Mouse (Mus musculus): Measurements from ENCODE around the gene Mrpl34. TPM values are rescaled to one million over a fixed set of nuclear protein-coding genes. Genes with fewer than 3 reads are reported as not detected.
A peak's percentile ranks its signal among the peaks of the same experiment; 100 is the strongest.

The Mrpl34 gene
- total and polyA plus RNA-seq, 3 experiments, result 143 to 196 TPM; not detected in 1

DNA sequence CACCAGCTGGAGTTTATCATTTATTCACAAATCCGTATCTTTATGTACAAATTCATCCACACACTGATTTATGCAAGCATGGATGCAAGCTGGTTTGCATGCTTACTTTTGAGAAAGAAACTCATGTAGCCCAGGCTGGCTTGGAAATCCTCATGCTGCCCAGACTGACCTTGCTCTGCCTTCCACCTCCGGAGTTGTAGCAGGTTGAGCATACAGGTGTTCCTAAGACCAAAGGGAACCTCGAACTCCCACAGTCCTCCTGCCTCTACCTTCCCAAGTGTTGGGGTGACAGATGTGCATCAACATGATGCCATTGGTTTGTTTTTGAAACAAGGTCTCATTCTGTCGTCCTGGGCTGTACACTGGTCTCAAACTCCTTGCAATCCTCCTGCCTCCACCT lies 2.6 kb upstream of the Mrpl34 start:
- Histone ChIP-seq H3K27me3 (ENCODE audit: control insufficient read depth in 1 of 2, insufficient read depth in 2 of 2, low read length in 2 of 2) (no peaks in the 10 kb centered on the region), H3K9me3 (replicated peaks; ENCODE audit: insufficient read depth, low read length) (no peaks in the 10 kb centered on the region), H3K27ac (ENCODE audit: control insufficient read depth, low read depth, low read length) (no peak overlapping the region), H3K79me2 (ENCODE audit: control insufficient read depth, insufficient read depth, low read length, poor library complexity) (peaks cover 7% of the 10 kb centered on the region; the same call in 1 of the 2 replicates), H3K9ac (ENCODE audit: control insufficient read depth, low read depth, low read length, poor library complexity, severe bottlenecking) (no peak overlapping the region), H3K4me3 (ENCODE audit: control insufficient read depth in 1 of 2, insufficient read depth in 1 of 2, low read depth in 2 of 2, low read length in 2 of 2) (no peak overlapping the region), H3K36me3 (ENCODE audit: control insufficient read depth in 1 of 2, insufficient read depth in 2 of 2, low read length in 2 of 2) (peaks cover 0 to 7% of the 10 kb centered on the region in 2 experiments; a peak in 1 of 4 replicates), H3K4me1 (ENCODE audit: control insufficient read depth in 1 of 2, insufficient read depth in 2 of 2, low read length in 2 of 2) (peaks cover 0 to 10% of the 10 kb centered on the region in 2 experiments; a peak in 2 of 4 replicates)
- DNase-seq (ENCODE audit: low read depth, low spot score), result no peak
- TF ChIP-seq CHD2 (IDR thresholded peaks at IDR 0.05; ENCODE audit: low read length), result no peak
- no peak for TF ChIP-seq USF2 (IDR thresholded peaks at IDR 0.05; ENCODE audit: borderline replicate concordance in 1 of 2, insufficient read depth in 1 of 2, low read depth in 1 of 2, low read length in 2 of 2)
- no peak for TF ChIP-seq JUND (IDR thresholded peaks at IDR 0.05; ENCODE audit: low read depth, low read length)

GRCm38 (mm10) chr8:71462786-71463185 lies 2.0 kb upstream of the Mrpl34 start:
- peaks cover 0 to 10% of the 10 kb centered on the region in 2 experiments; a peak in 2 of 4 replicates for H3K4me1 ChIP-seq (ENCODE audit: control insufficient read depth in 1 of 2, insufficient read depth in 2 of 2, low read length in 2 of 2)
- H3K79me2 ChIP-seq (ENCODE audit: control insufficient read depth, insufficient read depth, low read length, poor library complexity), result peaks cover 7% of the 10 kb centered on the region; the same call in 1 of the 2 replicates
- peaks cover 0 to 7% of the 10 kb centered on the region in 2 experiments; a peak in 1 of 4 replicates for H3K36me3 ChIP-seq (ENCODE audit: control insufficient read depth in 1 of 2, insufficient read depth in 2 of 2, low read length in 2 of 2)
- H3K27me3 ChIP-seq (ENCODE audit: control insufficient read depth in 1 of 2, insufficient read depth in 2 of 2, low read length in 2 of 2), result no peaks in the 10 kb centered on the region
- H3K9me3 ChIP-seq (replicated peaks; ENCODE audit: insufficient read depth, low read length), result no peaks in the 10 kb centered on the region
- peak overlapping the region; percentile 89 to 95 for H3K4me3 ChIP-seq (ENCODE audit: control insufficient read depth in 1 of 2, insufficient read depth in 1 of 2, low read depth in 2 of 2, low read length in 2 of 2)
- no peak overlapping the region for H3K27ac ChIP-seq (ENCODE audit: control insufficient read depth, low read depth, low read length)
- no peak for DNase-seq (ENCODE audit: low read depth, low spot score)
- TF ChIP-seq ETS1 (IDR thresholded peaks at IDR 0.05; ENCODE audit: low read depth, low read length) (no peak), ZNF384 (IDR thresholded peaks at IDR 0.05; ENCODE audit: low read depth, low read length) (no peak), MEF2A (IDR thresholded peaks at IDR 0.05; ENCODE audit: extremely low read depth, insufficient replicate concordance, low read depth, low read length, poor library complexity, severe bottlenecking) (no peak), ELF1 (IDR thresholded peaks at IDR 0.05; ENCODE audit: low read depth, low read length) (no peak), USF2 (IDR thresholded peaks at IDR 0.05; ENCODE audit: borderline replicate concordance in 1 of 2, insufficient read depth in 1 of 2, low read depth in 1 of 2, low read length in 2 of 2) (no peak), MAFK (IDR thresholded peaks at IDR 0.05; ENCODE audit: borderline replicate concordance, low read depth, low read length) (no peak), RCOR1 (IDR thresholded peaks at IDR 0.05; ENCODE audit: low read depth, low read length) (no peak), MAZ (IDR thresholded peaks at IDR 0.05; ENCODE audit: low read depth, low read length) (no peak), GABPA (IDR thresholded peaks at IDR 0.05; ENCODE audit: low read depth, low read length) (no peak), E2F4 (IDR thresholded peaks at IDR 0.05; ENCODE audit: borderline replicate concordance, low read depth, low read length) (no peak), CHD2 (IDR thresholded peaks at IDR 0.05; ENCODE audit: low read length) (no peak), MAX (IDR thresholded peaks at IDR 0.05; ENCODE audit: low read length) (no peak), SMC3 (IDR thresholded peaks at IDR 0.05; ENCODE audit: low read depth, low read length) (no peak), CHD1 (IDR thresholded peaks at IDR 0.05; ENCODE audit: low read depth, low read length) (no peak), TCF12 (IDR thresholded peaks at IDR 0.05; ENCODE audit: low read depth, low read length) (no peak), MYB (IDR thresholded peaks at IDR 0.05; ENCODE audit: low read depth, low read length) (no peak), CTCF (IDR thresholded peaks at IDR 0.05 in 2 of 3, conservative IDR thresholded peaks at IDR 0.05 in 1 of 3; ENCODE audit: control insufficient read depth in 1 of 3, insufficient read depth in 1 of 3, low read depth in 2 of 3, low read length in 3 of 3, poor library complexity in 1 of 3, severe bottlenecking in 1 of 3) (no peak)
- peak overlapping the region; percentile 82 for H3K9ac ChIP-seq (ENCODE audit: control insufficient read depth, low read depth, low read length, poor library complexity, severe bottlenecking)
